In the genomic region with DNA sequence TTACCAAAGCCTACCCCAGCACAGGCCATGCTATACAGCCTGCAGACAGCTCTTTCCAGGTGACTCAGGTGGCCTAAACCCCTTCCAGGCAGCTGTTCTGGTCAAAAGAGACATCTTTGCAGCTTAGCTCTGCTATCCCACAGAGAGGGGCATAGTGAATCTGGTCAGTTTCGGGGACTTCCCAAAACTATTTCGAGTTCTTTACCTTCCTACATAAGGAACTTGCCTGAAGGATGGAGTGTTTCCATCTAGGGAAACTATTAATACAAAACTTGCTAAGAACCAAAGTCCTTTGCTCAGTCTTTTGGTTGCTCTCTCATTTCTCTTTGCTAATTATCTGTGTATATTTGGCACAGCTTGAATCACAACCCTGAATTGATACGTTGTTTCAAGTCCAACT, we compare ENCODE assay signal across 27 mouse cellular contexts. TPM values are rescaled to one million over a fixed set of nuclear protein-coding genes. Genes with fewer than 3 reads are reported as not detected.
"Had no signal": no experiment of that assay in that cellular context is flagged by ENCODE, and none has a peak within 500 bp of the region (broad histone marks: within the 10 kb centered on the region; RNA-seq: fewer than 3 reads in every experiment).

No protein-coding gene starts in this region.

- H3K27me3 ChIP-seq: embryonic facial prominence, embryonic 12.5 days; embryonic facial prominence, embryonic 13.5 days; embryonic facial prominence, embryonic 15.5 days; forebrain, embryonic 12.5 days; forebrain, embryonic 13.5 days; forebrain, embryonic 15.5 days had no signal

- ATAC-seq: forebrain, embryonic 13.5 days; forebrain, embryonic 14.5 days; forebrain, embryonic 15.5 days; forebrain, embryonic 16.5 days; forebrain, postnatal 0 days had no signal

- H3K4me2 ChIP-seq: embryonic facial prominence, embryonic 12.5 days; embryonic facial prominence, embryonic 13.5 days; embryonic facial prominence, embryonic 15.5 days; forebrain, embryonic 12.5 days; forebrain, embryonic 13.5 days; forebrain, embryonic 15.5 days had no signal

- H3K4me3 ChIP-seq: embryonic facial prominence, embryonic 10.5 days; embryonic facial prominence, embryonic 12.5 days; embryonic facial prominence, embryonic 13.5 days; embryonic facial prominence, embryonic 15.5 days; erythroblast, embryonic 14.5 days; forebrain, embryonic 10.5 days; forebrain, embryonic 12.5 days; forebrain, embryonic 13.5 days; forebrain, embryonic 15.5 days; gastrocnemius, adult 2 months; heart, adult 2 months had no signal

- H3K27ac ChIP-seq: embryonic facial prominence, embryonic 10.5 days; embryonic facial prominence, embryonic 12.5 days; embryonic facial prominence, embryonic 13.5 days; embryonic facial prominence, embryonic 15.5 days; forebrain, embryonic 10.5 days; forebrain, embryonic 12.5 days; forebrain, embryonic 13.5 days; forebrain, embryonic 15.5 days; gastrocnemius, adult 2 months; heart, adult 2 months had no signal

- H3K4me1 ChIP-seq: embryonic facial prominence, embryonic 10.5 days; embryonic facial prominence, embryonic 12.5 days; embryonic facial prominence, embryonic 13.5 days; embryonic facial prominence, embryonic 15.5 days; forebrain, embryonic 10.5 days; forebrain, embryonic 12.5 days; forebrain, embryonic 13.5 days; forebrain, embryonic 15.5 days had no signal

- H3K9ac ChIP-seq: embryonic facial prominence, embryonic 12.5 days; embryonic facial prominence, embryonic 13.5 days; embryonic facial prominence, embryonic 15.5 days; forebrain, embryonic 12.5 days; forebrain, embryonic 13.5 days; forebrain, embryonic 15.5 days; forebrain, postnatal 0 days had no signal

- H3K9me3 ChIP-seq: embryonic facial prominence, embryonic 10.5 days; embryonic facial prominence, embryonic 12.5 days; embryonic facial prominence, embryonic 13.5 days; embryonic facial prominence, embryonic 15.5 days; forebrain, embryonic 10.5 days; forebrain, embryonic 12.5 days; forebrain, embryonic 13.5 days; forebrain, embryonic 15.5 days had no signal

- DNase-seq: cerebellum, adult 9-10 months; cerebellum, adult 9-11 months; cerebellum, postnatal 10 days; cerebellum, postnatal 14 days; cerebellum, postnatal 25 days; cerebellum, postnatal 36 days; embryo, embryonic 11 days; forebrain, postnatal 0 days; gastrocnemius, adult 2 months; gastrocnemius, postnatal 10 days; gastrocnemius, postnatal 14 days; gastrocnemius, postnatal 25 days; gastrocnemius, postnatal 36 days; heart, adult 18-20 months; heart, adult 2 months had no signal

RNA-seq across cellular contexts. Expression of gene AI182371, which starts 40.3 kb away (rescaled TPM):
- total RNA-seq: gastrocnemius, adult 18-20 months; gastrocnemius, adult 2 months; gastrocnemius, postnatal 25 days; heart, adult 18-20 months; heart, adult 2 months had no signal
- polyA plus RNA-seq: erythroblast, embryonic 14.5 days had no signal
